Mouse (Mus musculus) urinary bladder, postnatal 4 days (tissue): ENCODE results near the gene Serpina3b.

Source experiments
- DNase-seq, 2 experiments: peaks; one replicate each; pipeline ENCODE4 v3.0.0; 2021 to 2022; ENCODE audit warnings: low spot score in 2 of 2

The Serpina3b gene

DNA sequence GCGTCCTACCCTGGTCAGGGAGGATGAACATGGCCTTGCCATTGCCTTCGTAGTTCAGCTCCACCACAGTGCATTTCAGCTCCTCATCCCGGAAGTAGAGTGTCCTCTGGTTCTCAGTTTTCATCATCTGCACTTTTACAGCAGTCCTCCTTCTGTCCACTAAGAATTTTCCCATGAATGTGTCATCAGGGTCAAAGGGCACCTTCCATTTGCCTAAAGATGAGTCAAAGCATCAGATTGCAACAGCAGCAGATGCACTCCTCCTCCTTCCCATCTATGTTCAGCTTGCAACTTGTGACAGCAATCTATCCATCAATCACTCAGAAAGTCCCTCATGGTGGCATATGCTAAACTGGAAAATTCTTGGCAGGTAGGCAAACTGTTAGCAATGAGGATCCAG, 47.8 kb downstream of the Serpina3b start:
- DNase-seq = peak in 1 of 2 experiments; percentile 12

DNA sequence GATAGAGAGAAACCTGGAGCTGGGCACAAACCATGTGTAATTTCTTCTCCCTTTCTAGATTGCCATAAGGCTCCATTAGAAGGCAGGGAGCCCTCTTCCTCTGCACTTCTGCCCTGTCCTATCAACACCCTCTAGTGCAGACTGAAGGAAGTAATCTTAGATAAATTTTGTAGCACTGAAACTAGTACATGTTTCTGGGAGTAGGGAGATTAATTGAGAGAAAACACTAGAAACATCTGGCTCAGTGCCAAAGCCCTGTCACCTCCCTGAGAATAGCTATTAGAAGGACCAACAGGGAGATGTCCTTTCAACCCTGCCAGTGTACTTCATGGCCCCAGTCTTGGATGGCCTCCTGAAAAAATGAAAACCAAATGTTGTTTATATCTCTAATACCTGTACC, 50.8 kb downstream of the Serpina3b start:
- peak in 1 of 2 experiments; percentile 15 for DNase-seq

DNA sequence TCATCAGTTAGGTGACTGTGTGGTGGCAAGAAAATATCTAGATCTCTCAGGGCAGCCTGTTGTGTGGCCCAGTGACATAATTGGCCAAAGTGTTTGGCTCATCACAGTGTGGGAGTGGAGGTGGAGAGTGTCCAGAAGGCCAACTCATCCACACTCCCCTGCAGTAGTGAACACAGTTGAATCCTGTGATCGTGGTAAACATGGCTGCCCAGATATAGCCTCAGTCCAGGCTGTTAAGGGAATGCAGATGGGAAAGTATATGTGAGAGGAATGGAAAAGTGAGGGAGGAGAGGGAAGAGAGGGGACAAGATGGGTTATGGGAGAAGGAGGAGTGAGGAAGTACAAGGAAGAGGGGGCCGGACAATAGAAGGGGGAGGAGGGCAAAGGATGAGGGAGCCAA, 51.2 kb downstream of the Serpina3b start:
- no peak for DNase-seq

DNA sequence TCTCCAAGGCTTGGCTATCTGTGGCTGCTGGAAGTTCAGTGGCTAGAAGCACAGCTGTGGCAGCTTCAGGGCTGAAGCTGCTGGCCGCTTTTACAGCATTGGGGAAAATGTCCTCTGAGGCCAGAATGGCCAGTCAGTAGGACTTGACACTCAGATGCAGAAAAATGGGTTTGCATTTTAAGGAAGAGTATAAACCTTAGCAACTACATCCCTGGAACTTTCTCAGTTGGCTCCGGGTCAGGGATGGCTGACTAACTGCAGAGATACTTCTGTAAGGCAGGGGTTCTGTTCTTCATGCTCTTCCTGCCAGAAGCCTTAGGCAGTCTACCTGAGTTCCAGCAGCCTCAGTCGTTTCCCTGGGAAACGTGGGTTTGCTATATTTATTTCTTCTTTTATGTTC, 57.2 kb downstream of the Serpina3b start:
- no peak for DNase-seq

DNA sequence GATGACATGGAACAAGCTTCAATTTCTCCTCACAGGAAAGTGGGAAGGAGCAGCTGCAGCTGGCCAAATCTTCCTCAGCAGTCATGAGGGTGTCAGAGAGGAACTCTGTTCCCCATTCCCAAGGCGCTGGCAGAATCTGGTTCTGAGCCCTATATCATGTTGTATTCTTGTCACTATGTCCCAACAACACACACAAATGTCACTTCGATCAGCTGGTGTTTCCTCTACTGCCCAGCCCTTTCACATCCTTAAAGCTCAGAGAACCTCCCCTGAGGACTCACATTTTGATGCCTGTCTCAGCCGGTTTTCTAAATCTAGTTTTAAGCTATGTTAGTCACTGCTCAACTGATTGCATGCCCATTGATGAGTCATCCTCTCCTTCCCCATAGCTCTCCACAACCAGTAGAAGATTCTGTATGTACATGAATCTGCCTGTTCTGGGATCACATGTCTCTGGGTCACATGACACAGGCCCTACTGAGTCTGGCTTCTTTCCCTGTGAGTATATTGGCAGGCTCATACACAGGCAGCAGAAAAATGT, 58.3 kb downstream of the Serpina3b start:
- DNase-seq = peak; percentile 14 to 20
